Mouse (Mus musculus) ZHBTc4 (cell line): ENCODE measurements around the gene Sarnp.
"Not testable (repeated sequence)": the region's sequence is repeated elsewhere in the genome, so short reads cannot be mapped to it uniquely, and the experiment has no call there.

Source experiments
- DNase-seq: peaks from one replicate; pipeline ENCODE4 v3.0.0-alpha.2; 2011; ENCODE audit warnings: low read depth, low spot score

The Sarnp gene

DNA sequence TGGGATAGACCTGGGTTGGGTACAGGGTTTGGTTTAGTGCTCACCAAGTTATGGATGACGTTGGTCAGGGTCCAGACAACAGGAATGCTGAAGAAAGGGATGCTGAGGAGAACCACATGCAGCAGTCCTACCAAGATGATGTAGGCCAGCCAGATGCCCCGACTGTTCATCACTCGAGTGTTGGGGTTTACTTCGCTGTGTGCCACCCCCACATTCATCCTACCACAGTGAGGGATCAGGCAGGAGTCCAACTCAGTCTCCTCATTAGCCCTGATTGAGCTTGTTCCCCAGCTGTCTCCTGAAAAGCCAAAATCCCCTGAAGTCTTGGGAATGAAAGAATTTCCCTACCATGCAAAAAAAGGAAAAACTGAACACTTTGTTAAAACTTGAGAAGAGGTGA lies 3.1 kb downstream of the Sarnp start:
- DNase-seq = no peak

DNA sequence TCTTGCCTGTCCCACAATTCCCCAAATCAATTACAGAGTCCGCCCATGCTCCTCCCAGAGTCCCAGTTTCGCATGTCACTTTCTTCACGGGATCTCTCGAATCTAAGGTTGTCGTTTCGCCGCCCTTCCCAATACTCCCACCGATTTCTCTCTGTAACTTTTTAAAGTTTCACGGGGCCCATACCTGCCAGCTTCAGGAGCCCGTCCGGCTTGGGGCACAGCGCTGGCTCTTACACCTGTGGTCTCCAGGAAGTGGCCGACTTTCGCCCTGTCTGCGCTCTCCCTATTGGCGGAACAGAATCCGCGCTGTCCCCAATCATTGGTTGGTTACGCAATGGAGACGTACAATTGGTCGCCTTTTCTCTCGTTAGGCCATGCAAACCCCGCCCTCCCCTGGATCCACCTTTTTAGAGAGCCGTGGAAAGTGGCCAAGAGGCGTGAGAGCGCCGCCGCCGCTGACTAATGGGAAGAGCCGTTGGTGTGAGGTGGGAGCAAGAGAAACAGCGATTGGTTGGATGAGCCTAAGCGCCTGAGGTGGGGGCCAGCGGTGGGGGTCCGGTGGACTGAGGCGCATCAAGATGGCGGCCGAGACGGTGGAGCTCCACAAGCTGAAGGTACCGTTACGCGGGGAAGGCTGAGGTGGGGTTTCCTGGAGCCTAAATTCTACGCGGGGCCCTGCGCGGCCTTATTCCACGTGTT lies 4.4 kb downstream of the Sarnp start, which contains the start of gene Ormdl2:
TSS of gene Ormdl2 (minus strand) at position 288 of the 699 bp plus-strand sequence.
- peak; percentile 100 for DNase-seq

DNA sequence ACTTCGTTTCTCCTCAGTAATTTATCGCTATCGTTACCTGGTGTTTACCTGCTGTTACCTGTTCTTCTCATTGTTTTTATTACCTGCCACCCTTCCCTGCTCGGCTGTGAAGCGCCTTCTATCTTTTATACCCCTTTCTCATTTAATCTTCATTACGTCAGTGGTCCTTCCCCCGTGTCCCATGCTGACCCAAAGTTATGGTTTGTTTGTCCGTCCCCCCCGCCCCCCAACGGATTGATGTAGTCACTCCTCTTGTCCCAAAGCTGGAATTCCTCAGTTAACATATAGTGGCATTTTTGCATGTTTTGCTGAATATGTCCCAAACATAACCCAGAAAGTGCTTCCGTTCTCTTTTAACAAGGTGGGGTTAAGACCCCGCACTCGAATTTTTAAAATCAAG lies 5.0 kb downstream of the Sarnp start:
- DNase-seq = peak; percentile 34

DNA sequence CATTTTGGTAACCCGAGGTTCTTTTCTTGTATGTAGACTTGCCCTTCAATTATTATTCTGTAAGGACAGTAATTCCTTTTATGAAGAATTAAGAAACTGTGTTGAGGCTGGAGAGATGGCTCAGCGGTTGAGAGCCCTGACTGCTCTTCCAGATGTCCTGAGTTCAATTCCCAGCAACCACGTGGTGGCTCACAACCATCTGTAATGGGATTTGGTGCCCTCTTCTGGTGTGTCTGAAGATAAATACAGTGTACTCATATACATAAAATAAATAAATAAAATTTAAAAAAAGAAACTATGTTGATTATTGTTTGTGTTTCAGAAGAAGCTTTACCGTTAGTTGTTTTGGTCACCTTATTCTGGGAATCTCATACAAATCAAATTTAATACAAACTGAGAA lies 6.0 kb downstream of the Sarnp start:
- DNase-seq = not testable (repeated sequence)

DNA sequence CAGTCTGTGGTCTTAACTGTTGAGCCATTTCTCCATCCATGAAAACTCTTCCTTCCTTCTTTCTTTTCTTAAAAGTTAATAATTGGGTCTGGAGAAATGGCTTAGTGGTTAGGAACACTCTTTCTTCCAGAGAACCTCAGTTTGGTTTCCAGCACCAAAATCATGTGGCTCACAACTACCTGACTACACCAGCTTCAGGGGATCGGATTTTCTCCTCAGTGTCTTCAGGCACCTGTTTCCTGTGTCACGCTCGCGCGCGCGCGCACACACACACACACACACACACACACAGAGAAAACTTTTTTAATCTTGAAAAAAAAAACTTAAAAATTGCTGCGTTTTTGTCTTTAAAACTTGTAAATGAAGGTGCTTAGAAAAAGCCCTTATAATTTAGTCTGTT lies 6.7 kb downstream of the Sarnp start:
- DNase-seq = no peak

DNA sequence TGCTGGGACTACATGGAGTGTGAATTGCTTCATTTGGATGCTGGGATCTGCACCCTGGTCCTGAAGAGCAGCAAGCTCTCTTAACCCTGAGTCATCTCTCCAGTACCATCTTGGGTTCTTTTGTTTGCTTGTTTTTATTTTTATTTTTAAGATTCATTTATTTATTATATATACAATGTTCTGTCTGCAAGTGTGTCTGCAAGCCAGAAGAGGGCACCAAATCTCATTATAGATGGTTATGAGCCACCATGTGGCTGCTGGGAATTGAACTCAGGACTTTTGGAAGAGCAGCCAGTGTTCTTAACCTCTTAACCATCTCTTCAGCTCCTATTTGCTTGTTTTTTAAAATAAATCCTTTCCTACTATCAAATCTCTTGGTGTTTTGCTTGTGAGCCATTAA lies 20.3 kb downstream of the Sarnp start:
- DNase-seq = peak; percentile 15

DNA sequence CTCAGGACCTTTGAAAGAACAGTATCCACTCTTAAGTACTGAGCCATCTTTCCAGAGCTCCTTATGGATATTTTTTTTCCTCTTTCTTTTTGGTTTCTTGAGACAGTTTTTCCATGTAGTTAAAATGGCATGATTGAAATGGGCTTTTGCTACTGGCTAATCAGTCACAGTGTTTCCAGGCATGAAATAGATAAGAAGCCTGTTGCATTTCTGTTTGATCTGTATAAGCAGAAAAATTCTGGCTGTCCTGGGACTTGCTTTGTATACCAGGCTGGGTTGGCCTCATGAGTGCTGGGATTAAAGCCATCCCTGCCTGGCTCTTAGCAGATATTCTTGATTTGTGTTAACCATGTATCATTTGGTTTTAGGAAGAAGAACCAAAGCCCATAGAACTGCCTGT lies 22.3 kb downstream of the Sarnp start:
- no peak for DNase-seq

DNA sequence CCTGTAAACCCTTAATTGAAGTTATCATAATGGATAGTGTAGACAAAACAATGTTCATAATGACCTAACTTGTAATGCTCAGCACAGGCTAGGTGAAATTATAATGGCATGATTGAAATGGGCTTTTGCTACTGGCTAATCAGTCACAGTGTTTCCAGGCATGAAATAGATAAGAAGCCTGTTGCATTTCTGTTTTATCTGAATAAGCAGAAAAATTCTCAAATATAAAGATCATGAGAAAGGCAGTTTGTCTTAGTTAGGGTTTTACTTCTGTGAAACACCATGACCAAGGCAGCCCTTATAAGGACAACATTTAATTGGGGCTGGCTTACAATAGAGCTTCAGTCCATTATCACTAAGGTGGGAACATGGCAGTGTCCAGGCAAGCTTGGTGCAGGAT lies 23.5 kb downstream of the Sarnp start:
- DNase-seq = no peak

DNA sequence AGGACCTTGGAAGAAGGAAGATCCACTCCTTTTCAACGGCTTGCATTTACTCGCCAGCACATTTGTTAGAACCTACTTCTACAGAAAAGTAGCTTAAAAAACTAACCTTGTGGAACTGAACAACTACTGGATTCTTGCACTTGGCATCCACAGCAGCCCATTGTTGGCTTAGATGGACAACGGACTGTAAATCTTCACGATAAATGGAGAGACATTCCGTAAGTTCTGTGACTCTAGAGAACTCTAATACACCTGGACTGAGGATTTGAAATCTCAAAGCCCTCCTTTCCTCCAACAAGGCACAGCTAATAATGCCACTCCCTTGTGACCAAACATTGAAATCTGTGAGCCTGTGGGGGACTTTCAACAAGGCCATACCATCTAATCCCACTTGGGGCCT lies 26.1 kb downstream of the Sarnp start:
- DNase-seq = no peak

DNA sequence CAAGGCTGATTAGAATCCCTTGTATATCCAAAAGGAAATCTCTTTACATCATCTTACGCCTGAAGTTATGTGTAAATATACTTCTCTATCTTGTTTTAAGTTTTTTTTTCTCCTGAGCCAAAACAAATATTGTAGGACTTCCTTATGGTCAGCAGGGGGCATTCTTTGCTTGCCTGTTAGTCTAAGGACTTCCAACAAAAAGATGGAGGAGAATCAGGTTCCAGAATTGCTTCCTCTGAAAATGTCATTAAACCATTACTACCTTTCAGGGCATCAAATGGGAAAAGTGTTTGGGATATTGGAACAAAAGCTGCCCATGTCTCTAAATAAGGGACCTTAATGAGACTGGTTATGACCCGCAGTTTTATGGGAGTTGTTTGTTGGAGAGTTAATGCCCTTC lies 28.4 kb downstream of the Sarnp start:
- peak; percentile 48 for DNase-seq

DNA sequence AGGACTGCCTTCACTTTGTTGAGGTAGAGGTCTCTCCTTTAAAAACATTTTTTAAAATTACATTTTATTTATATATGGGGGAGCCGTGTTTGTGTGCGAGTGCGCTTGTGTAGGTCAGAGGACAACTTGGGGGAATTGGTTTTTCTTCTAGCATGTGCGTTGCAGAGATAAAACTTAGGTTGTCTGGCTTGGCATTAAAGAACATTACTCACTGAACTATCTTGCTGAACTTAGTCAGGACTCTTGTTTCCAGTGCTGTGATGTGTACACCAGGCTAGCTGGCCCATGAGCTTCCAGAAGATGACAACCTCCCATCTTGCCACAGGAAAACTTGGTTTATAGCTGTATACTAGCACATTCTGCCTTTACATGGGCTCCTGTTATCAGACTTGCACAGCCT lies 29.5 kb downstream of the Sarnp start:
- DNase-seq = no peak

DNA sequence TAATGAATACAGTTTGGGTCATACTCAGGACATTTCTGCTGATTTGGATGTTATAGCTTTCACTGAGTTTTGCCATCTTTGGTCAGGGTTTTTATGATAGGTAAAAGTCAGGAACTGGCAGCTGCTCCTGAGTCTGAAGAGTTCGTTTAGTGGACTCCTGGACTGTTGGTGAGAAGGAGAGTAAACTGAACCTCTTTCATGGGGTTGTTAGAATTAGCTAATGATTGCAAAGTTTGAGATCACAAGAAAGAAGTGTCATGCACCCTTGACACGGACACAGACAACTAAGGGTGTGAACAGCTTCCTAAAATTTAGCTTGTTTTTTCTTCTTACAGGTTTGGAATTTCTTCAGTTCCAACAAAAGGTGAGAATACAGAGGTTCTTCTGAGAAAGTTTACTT lies 31.3 kb downstream of the Sarnp start:
- no peak for DNase-seq

DNA sequence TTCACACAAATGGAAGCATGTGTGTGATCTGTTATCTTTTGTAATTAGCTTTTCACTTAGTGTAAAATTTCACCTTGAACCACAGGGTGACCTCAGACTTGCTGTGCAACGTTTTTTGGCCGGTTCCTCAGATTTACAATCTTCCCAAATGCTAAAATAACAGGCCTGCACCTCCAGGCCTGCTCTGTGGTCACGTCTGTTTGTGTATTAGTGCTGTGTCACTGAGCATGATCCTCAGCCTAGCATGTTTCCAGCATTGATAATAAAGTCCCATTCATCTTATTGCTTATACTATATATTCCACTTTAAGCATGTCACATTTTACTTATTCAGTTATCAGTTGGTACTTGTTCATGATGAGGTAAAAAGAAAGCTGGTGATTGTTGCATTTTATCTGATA lies 33.2 kb downstream of the Sarnp start:
- DNase-seq = no peak

DNA sequence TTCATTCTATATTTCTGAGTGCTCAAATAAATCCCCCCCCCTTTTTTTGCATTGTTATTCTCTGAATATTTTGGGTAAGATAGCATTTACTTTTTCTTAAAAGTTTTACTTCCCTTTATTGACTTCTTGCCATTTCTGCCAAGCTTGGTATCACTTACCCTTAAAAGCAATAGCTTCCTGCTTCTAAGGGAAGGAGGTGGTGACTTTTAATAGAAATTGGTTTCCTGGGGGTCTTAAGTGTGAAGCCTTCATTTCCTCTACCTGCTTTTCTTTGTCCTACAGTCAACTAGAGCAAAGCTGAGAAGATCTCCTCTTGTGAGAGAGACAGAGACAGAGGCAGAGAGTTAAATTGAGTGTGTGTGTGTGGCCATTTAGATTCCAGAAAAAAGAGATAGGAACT lies 44.0 kb downstream of the Sarnp start:
- DNase-seq = no peak

DNA sequence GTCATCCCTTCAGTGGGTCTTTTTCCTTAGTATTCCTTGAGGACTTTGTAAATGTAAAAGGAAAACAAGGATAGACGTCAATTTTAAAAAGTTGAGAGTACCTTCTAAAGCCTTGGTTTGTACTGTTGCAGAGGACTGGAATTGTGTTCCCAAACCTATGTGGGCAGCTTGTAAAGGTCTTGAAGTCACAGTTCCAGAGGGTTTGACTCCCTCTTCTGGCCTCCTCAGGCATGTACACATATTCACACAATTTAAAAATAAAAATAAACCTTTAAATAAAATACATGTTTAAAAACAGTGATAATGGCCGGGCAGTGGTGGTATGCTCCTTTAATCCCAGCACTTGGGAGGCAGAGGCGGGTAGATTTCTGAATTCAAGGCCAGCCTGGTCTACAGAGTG lies 48.9 kb downstream of the Sarnp start:
- peak; percentile 49 for DNase-seq

DNA sequence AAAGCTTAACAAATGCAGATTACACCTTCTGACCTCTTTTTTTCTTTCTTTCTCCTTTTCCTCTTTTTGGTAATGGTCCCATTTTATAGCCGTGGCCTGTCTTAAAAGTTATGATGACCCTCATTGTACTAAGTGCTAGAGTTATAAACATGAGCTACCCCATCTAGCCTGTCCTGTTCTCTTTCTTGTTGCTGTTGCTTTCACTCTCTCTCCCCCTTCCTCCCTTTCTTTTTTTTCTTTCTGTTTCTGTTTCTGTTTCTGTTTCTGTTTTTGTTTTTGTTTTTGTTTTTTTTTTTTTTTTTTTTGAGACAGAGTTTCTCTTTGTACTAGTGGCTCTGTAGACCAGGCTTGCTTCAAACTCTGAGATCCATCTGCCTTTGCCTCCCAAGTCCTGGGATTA lies 49.4 kb downstream of the Sarnp start:
- no peak for DNase-seq

DNA sequence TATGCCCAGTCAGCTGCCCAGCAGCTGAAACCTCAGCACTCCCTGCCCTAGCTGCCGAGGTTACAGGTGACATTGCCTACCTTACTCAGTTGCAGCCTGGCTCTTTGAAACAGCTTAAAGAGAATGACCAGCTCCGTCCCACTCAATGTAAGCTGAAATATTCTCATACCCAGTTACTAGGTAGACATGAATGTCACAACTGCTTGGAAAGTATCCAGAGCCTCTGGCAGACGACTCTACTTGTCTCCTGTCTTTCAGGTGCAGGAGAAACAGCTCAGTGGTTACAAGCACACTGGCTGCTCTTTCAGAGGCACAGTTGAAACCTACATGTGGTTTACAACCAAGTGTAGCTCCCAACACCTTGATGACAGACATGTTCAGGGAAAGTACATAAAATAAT lies 53.2 kb downstream of the Sarnp start:
- no peak for DNase-seq

DNA sequence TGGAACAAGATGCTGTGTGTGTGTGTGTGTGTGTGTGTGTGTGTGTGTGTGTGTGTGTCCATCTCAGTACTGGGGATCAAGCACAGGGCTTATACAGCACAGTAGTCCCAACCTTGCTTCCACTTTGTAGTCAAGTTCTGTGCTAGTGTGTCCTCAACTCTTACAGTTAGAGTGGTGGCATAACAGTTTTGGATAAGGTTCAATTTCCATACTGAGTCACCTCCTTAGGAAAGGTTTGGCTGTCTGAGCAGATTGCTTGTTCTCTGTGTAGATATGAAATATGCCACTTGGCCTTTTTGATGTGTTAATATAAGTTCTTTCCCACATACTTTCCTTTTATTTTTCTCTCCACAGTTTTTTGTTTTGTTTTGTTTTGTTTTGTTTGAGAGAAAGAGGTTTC lies 61.2 kb downstream of the Sarnp start:
- DNase-seq = no peak

DNA sequence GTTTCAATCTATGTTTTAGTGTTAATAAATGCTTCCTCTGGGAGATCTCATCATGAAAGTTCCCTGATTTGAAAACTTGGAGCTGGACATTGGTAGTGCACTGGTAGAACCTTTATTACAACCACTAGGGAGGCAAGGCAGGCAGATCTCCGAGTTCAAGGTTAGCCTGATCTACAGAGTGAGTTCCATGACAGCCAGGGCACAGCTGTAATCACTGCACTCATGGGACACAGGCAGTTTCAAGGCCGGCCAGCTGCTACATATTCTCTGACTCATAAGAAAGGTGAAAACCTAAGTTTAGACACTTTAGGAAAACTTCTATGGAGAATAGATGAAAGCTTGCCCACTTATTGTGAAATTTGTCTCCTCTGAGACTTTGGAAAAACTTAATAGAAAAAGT lies 61.7 kb downstream of the Sarnp start:
- DNase-seq = no peak

DNA sequence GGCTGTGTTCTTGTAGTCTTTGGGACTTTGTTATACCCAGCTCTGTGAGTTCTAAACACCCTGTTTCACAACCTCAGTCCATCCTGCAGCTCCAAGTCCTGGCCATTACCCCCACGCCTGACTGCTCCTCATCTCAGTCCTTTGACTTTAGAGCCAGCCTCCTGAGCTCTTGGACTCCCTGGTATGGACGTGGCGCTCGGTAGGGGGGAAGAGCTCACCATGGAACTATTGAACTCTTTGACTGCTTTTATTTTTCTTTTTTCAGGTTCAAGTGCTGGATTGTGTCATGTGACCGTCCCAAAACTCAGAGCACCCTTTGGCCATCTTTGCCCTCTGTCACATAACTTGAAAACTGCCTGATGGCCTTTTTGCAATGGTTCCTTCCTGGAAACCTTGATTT lies 64.9 kb downstream of the Sarnp start:
- no peak for DNase-seq

DNA sequence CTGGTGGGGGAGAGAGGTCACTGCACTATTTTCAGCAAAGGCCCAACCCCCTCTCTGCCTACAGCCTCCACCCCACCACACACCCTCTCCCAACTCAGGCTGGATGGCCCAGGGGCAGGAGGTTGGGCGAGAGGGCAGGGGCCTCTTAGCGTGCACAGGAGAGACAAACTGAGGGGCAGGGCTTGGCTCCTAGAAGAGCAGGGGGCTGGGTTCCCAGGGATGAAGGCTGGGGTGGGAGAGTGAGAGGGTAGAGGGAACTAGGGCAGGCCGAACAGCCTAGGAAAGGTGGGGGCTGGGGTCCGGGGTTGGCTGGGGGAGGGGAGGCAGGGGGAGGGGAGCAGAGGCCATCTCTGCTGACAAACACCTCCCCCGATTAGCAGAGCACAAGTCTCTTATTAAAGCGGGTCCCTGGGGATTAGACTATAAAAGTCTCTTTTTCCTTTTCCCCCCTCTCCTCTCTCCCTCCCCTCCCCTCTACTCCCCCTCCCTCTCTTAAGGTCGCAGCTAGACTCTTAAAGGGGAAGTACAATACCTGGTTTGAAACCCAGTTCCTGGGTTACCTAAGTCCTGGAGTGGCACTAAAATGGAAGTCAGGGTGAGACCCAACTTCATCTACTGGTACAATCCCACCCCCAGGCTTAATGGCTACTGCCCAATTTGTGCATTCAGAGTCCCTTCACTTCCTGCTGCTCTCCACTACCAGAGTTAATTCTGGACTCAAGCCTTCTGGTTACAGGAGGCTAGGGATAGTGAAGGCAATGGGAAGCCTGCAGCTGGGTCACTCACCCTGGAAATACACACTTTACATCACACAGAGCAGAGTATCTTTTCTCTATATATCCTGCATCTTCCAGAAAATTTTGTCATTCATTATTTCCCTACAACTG lies 72.1 kb downstream of the Sarnp start:
- DNase-seq = peak; percentile 71

DNA sequence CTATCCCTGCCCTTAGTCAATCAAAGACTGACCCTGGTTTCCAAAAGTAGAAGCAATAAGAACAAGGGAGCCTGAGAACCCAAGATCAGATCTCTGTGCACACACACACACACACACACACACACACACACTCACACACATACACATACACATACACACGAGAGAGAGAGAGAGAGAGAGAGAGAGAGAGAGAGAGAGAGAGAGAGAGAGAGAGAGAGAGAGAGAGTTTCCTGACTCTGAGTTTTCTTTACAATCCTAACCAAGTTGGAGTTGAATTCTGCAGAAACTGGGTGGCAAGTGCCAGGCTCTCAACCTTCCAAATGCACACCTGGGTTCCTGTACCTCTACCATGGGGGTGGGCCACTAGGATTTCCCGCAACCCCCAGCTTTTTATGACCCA lies 72.7 kb downstream of the Sarnp start:
- DNase-seq = no peak
